Mouse (Mus musculus): ENCODE measurements at regions not wholly inside any gene's neighbourhood (a gene's known extent, or its start where the extent isn't known, plus 50 kb on each side); places are given as distances from the start of the nearest gene placed in this dataset.

DNA sequence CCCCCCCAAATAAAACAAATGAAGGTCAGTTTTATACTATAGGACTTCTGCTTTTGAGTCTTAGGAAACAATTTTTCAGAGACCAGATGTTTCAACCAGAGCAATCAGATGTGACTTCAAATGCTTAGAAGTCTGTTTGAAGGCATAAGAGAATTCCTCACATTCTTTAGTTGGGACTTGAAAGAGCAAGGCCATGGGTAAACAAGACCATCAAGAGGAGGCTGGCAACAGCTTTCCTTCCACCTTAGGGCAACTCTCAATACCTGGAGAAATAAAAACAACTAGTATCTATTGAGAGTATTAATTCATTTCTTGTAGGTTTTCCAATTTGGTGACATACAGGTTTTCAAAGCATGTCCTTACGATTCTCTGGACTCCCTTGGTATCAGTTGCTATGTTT, 381.8 kb upstream of the Zfp462 start:
- Histone ChIP-seq H3K4me1 (no peaks in the 10 kb centered on the region), H3K36me3 (no peaks in the 10 kb centered on the region), H3K4me3 (no peak overlapping the region), H3K27me3 (ENCODE audit: low read depth, poor library complexity, severe bottlenecking) (no peaks in the 10 kb centered on the region), H3K9me3 (replicated peaks) (0 out of 2 replicates have a peak, but pooled peaks cover 3% of the 10 kb centered on the region), H3K27ac (replicated peaks) (no peak overlapping the region)
- DNase-seq (ENCODE audit: low spot score) = no peak
- WGBS = 94% methylated on average over 1 of the region's 1 CpGs

GRCm38 (mm10) chr4:54573185-54573584, 371.7 kb upstream of the Zfp462 start:
- no peaks in the 10 kb centered on the region for H3K27me3 ChIP-seq (ENCODE audit: low read depth, poor library complexity, severe bottlenecking)
- no peaks in the 10 kb centered on the region for H3K9me3 ChIP-seq (replicated peaks)
- H3K27ac ChIP-seq (replicated peaks) = no peak overlapping the region
- no peak overlapping the region for H3K4me3 ChIP-seq
- H3K36me3 ChIP-seq = no peaks in the 10 kb centered on the region
- no peaks in the 10 kb centered on the region for H3K4me1 ChIP-seq
- DNase-seq (ENCODE audit: low spot score) = no peak

GRCm38 (mm10) chr4:54587197-54587596, 357.7 kb upstream of the Zfp462 start:
- Histone ChIP-seq H3K4me3 (no peak overlapping the region), H3K27ac (replicated peaks) (peak overlapping the region; percentile 55; the same call in 1 of the 2 replicates), H3K9me3 (replicated peaks) (no peaks in the 10 kb centered on the region), H3K4me1 (no peaks in the 10 kb centered on the region), H3K36me3 (no peaks in the 10 kb centered on the region), H3K27me3 (ENCODE audit: low read depth, poor library complexity, severe bottlenecking) (no peaks in the 10 kb centered on the region)
- DNase-seq (ENCODE audit: low spot score) = no peak
- 77% methylated on average over 6 of the region's 6 CpGs for WGBS

GRCm38 (mm10) chr4:54588704-54589103, 356.1 kb upstream of the Zfp462 start:
- no peaks in the 10 kb centered on the region for H3K36me3 ChIP-seq
- no peaks in the 10 kb centered on the region for H3K9me3 ChIP-seq (replicated peaks)
- H3K4me3 ChIP-seq = no peak overlapping the region
- H3K4me1 ChIP-seq = no peaks in the 10 kb centered on the region
- H3K27me3 ChIP-seq (ENCODE audit: low read depth, poor library complexity, severe bottlenecking) = no peaks in the 10 kb centered on the region
- 84% methylated on average over 6 of the region's 6 CpGs for WGBS
- DNase-seq (ENCODE audit: low spot score) = no peak
- no peak overlapping the region for H3K27ac ChIP-seq (replicated peaks)

GRCm38 (mm10) chr4:54601671-54602512, 343.0 kb upstream of the Zfp462 start:
- peak; percentile 76 for DNase-seq (ENCODE audit: low spot score)
- Histone ChIP-seq H3K36me3 (no peaks in the 10 kb centered on the region), H3K27ac (replicated peaks) (peak overlapping the region; percentile 89), H3K9me3 (replicated peaks) (no peaks in the 10 kb centered on the region), H3K27me3 (ENCODE audit: low read depth, poor library complexity, severe bottlenecking) (no peaks in the 10 kb centered on the region), H3K4me3 (no peak overlapping the region), H3K4me1 (peaks cover 19% of the 10 kb centered on the region)
- 46% methylated on average over 15 of the region's 15 CpGs for WGBS

- no peak overlapping the region for H3K4me3 ChIP-seq
- H3K36me3 ChIP-seq = no peaks in the 10 kb centered on the region
- H3K9me3 ChIP-seq (replicated peaks) = no peaks in the 10 kb centered on the region
- H3K27ac ChIP-seq (replicated peaks) = peak overlapping the region; percentile 89
- H3K4me1 ChIP-seq = peaks cover 19% of the 10 kb centered on the region
- 89% methylated on average over 6 of the region's 6 CpGs for WGBS
- no peaks in the 10 kb centered on the region for H3K27me3 ChIP-seq (ENCODE audit: low read depth, poor library complexity, severe bottlenecking)
- DNase-seq (ENCODE audit: low spot score) = no peak
Measured at GRCm38 (mm10) chr4:54602513-54603205, 342.2 kb upstream of the Zfp462 start.

GRCm38 (mm10) chr4:54610101-54610500, 334.7 kb upstream of the Zfp462 start:
- WGBS = 70% methylated on average over 5 of the region's 5 CpGs
- DNase-seq (ENCODE audit: low spot score) = no peak

DNA sequence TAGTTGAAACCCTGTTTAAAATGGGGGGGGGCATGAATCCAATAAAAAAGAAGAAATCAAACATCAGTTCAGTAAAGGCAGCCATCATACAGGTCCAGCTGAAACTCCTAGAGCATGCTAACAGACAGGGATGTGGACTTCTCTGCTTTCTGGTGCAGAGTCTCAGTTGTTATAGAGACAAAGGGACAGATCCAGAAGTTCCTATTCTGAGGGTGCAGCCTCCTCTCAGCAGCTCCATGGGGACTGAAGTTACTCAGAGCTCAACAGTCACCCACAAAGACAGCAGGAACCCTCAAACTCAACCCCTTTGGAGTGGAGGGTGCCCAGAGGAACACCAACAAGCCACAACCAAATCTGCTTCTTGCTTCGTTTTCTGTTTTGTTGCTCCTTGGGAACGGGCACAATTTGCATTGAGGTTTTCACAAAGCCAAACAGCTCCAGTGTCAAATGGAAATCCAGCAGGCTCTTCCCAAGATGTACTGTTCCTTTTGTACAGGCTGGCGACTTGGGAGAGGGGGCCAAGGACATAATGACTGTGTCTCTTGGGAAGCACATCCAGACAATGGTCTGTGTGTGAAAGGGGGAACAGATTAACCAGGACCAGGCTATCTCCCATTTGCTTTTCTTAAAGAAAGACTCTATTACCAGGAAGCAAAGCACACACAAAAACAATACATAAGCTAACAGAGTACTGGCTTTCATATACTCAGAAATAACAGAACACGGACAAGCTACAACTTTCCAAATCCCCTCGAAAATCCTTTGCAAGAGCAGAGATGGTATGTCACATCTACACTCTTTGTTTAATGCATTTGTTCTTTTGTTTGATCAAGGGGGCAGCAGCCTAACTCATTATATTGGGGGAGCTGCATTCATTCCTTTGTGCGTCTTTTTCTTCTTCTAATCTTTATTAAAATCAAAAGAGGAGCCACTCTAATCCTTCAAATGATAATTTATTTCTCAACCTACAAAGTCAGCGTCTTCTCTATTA, 332.6 kb upstream of the Zfp462 start:
- Histone ChIP-seq H3K27me3 (ENCODE audit: low read depth, poor library complexity, severe bottlenecking) (peaks cover 21% of the 10 kb centered on the region), H3K4me3 (peak overlapping the region; percentile 27), H3K36me3 (no peaks in the 10 kb centered on the region), H3K9me3 (replicated peaks) (0 out of 2 replicates have a peak, but pooled peaks cover 5% of the 10 kb centered on the region), H3K27ac (replicated peaks) (peak overlapping the region; percentile 90), H3K4me1 (peaks cover 49% of the 10 kb centered on the region)
- 24% methylated on average over 7 of the region's 7 CpGs for WGBS
- DNase-seq (ENCODE audit: low spot score) = peak; percentile 67

More at GRCm38 (mm10) chr4:54610101-54610500, 334.7 kb upstream of the Zfp462 start:
- Histone ChIP-seq H3K27ac (replicated peaks) (peak overlapping the region; percentile 64; the same call in 1 of the 2 replicates), H3K4me3 (no peak overlapping the region), H3K4me1 (peaks cover 43% of the 10 kb centered on the region), H3K36me3 (no peaks in the 10 kb centered on the region), H3K9me3 (replicated peaks) (0 out of 2 replicates have a peak, but pooled peaks cover 5% of the 10 kb centered on the region), H3K27me3 (ENCODE audit: low read depth, poor library complexity, severe bottlenecking) (peaks cover 14% of the 10 kb centered on the region)

- H3K9me3 ChIP-seq (replicated peaks) = 0 out of 2 replicates have a peak, but pooled peaks cover 5% of the 10 kb centered on the region
- peaks cover 21% of the 10 kb centered on the region for H3K27me3 ChIP-seq (ENCODE audit: low read depth, poor library complexity, severe bottlenecking)
- H3K27ac ChIP-seq (replicated peaks) = peak overlapping the region; percentile 90
- H3K4me3 ChIP-seq = 0 out of 2 replicates have a peak overlapping the region, but pooled peaks have one; percentile 4
- H3K36me3 ChIP-seq = no peaks in the 10 kb centered on the region
- DNase-seq (ENCODE audit: low spot score) = peak; percentile 34
- peaks cover 49% of the 10 kb centered on the region for H3K4me1 ChIP-seq
- WGBS = 25% methylated on average over 3 of the region's 3 CpGs
Measured at GRCm38 (mm10) chr4:54613076-54613475, 331.8 kb upstream of the Zfp462 start.

- H3K9me3 ChIP-seq (replicated peaks) = 0 out of 2 replicates have a peak, but pooled peaks cover 5% of the 10 kb centered on the region
- no peaks in the 10 kb centered on the region for H3K36me3 ChIP-seq
- H3K4me1 ChIP-seq = peaks cover 49% of the 10 kb centered on the region
- peaks cover 21% of the 10 kb centered on the region for H3K27me3 ChIP-seq (ENCODE audit: low read depth, poor library complexity, severe bottlenecking)
- 16% methylated on average over 2 of the region's 2 CpGs for WGBS
- peak overlapping the region; percentile 30; the same call in 1 of the 2 replicates for H3K4me3 ChIP-seq
- peak; percentile 34 for DNase-seq (ENCODE audit: low spot score)
- peak overlapping the region; percentile 90 for H3K27ac ChIP-seq (replicated peaks)
Measured at GRCm38 (mm10) chr4:54613611-54614010, 331.2 kb upstream of the Zfp462 start.

DNA sequence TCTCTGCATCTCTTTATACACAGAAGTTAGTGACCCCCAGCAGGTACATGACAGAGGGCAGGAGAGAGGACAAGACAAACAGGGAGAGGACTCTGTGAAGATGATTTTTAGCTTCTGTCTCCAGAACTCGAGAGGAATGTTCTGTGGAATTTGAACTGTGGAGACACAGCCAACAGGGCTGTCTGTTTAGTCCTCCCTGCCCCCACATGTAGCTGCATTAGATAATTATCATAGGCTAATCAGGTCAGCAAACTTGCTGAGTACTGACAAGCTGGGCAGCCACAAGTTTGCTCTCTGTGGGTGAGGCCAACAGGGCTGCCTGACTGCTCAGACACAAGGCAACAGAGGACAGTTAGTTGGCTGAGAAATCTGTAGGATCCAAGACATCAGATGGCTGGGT, 329.0 kb upstream of the Zfp462 start:
- Histone ChIP-seq H3K27me3 (ENCODE audit: low read depth, poor library complexity, severe bottlenecking) (peaks cover 14% of the 10 kb centered on the region), H3K27ac (replicated peaks) (peak overlapping the region; percentile 46), H3K36me3 (no peaks in the 10 kb centered on the region), H3K4me3 (no peak overlapping the region), H3K9me3 (replicated peaks) (no peaks in the 10 kb centered on the region), H3K4me1 (peaks cover 46% of the 10 kb centered on the region)
- WGBS = 51% methylated on average over 1 of the region's 1 CpGs
- DNase-seq (ENCODE audit: low spot score) = no peak
